Mouse (Mus musculus): ENCODE measurements around the gene Cfap58. TPM values are rescaled to one million over a fixed set of nuclear protein-coding genes. Genes with fewer than 3 reads are reported as not detected.
A peak's percentile ranks its signal among the peaks of the same experiment; 100 is the strongest.

Gene Cfap58
- polyA plus RNA-seq, 1 experiment from 2014 or later, result 0.18 TPM

DNA sequence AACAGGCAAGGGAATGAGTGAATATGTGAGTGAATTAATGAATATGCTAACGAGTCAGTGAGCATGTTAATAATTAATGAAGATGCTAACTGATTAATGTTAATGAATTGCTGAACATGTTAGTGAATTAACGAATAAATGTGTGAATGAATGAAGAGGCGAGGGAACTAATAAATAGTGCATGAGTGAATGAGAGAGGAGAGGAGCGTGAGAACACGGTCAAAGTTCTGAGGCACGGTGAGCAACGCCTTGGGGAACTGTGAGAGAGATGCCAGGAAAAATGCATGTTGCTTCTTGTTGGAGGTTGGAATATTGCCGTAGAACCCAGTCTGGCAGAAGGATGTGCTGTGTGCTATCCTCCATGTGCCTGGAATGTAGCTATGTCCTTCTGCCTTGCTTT is 33.6 kb downstream of the Cfap58 start:
- no peak for DNase-seq (ENCODE audit: low spot score)

DNA sequence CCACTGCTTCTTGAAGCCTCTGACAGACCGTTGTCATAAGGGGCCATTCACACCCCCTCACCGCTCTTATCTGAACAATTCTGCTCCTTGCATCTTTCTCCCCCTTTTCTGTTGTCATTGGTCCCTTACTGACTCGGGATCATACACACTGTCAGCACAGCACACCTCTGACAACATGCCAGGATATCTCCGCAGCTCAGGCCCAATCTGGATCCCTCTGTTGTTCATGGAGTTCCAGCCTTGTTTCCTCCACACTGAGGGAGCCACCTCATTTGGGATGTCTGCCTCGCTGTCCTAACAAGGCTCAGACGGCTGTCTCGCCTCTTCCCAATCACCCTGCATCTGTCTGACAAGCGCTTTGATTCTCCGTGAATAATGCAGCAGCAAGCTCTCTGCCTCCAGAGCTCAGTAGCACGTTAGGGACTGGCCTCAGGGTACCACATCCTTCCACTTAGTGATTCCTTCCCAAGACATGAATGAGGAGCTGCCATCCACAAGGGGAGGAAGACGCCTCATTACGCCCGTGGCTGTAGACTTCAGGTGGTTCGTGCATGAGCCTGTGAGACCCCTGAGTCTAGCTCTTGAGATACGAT is 40.7 kb downstream of the Cfap58 start:
- no peak for DNase-seq (ENCODE audit: low spot score)

DNA sequence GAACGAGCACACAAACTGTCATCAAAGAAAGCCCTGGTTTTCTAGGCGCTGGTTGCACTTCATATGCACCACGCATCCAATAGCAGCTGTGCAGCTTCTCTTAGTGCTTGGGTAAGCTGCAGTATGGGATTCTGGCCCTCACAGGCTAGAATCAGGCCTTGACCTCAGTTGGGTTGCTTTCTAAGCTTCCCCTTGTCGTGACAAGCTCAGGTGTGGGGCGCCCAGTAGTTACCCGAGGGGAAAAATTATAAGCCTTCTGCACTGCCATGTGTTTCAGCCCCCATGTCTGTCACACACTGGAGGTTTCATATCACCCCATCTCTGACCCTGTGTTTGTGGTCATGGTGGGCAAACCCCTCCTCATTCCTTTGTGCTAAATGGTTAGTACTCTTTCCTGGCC is 42.0 kb downstream of the Cfap58 start:
- no peak for DNase-seq (ENCODE audit: low spot score)

DNA sequence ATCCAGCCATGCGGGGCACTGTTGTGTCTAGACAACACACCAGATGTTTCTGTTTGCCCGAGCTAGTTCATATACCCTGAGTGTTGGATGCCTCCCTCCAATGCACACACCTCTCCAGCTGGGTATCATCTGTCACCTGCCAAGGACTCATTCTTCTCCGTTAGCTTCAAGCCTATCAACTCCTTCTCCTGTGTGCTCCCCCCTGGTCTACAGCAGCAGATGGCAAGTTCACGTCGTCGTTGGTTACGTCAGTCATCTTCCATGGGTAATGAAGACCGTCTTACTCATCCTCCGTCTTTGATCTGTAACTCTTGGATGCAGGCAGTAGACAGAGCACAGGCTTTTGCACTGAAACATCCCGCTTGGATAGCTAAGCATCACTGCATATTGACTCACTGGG is 42.8 kb downstream of the Cfap58 start:
- DNase-seq (ENCODE audit: low spot score), result no peak

DNA sequence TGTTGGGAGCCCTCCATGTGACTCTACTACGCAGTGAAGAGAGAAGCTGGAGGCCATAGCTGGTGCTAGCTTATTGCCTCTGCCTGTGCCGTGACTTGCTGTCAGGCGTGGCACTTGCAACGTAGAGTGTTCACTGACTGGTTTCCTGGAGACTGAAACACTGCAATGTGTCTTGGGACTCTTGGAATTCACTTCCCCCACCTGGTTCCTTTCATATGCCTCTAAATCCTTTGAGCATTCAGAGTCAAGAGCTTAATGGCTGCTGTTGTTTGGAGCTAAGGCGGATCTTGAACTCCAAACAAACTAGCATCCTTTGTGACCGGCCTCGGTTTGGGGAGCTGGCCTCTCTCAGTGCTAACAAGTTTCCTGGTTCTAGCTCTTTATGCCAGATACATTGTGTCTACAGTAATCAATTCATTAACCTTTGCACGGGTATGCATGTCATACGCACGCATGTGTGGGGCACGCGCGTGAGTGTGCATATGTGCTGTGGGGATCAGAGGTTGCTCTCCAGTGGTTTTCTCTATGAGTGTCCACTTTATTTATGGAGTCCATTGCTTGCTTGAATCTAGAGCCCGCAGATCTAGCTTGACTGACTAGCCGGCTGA is 48.2 kb downstream of the Cfap58 start:
- no peak for DNase-seq (ENCODE audit: low spot score)

DNA sequence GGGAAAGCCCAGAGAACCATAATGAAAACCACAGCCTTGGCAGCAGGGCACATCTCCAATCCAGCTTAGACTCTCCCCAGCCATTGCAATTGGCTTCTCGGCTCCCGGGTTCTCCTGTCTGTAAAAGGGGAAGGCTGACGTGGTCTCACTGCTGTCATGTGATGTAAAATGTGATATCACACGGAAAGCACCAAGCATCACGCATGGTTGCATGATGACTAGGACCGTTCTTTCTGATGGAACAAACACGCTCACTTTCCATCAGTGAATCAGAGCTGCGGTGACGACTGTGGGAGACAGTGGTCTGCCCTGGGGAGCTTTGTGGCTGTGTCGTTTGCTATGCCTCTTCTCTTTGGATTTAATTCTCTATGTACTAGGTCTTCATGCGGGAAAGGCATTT is 50.5 kb downstream of the Cfap58 start:
- no peak for DNase-seq (ENCODE audit: low spot score)

DNA sequence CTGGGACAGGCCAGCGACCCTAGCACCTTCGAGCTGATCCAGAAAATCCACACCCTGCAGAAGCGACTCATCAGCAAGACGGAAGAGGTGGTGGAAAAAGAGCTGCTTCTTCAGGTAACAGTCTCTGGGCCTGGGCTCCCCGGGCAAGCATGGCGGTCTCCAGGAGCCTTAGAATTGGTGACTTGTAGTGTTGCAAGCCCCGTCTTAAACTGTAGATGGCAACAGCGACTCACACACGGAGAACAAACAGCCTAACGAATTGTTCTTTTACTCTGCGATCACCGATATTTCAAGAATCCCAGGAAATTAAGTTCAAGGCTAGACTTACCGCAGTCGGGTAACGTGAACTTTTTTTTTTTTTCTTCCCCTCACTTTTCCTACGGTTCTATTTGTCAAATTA is 51.0 kb downstream of the Cfap58 start:
- DNase-seq (ENCODE audit: low spot score), result peak; percentile 5

DNA sequence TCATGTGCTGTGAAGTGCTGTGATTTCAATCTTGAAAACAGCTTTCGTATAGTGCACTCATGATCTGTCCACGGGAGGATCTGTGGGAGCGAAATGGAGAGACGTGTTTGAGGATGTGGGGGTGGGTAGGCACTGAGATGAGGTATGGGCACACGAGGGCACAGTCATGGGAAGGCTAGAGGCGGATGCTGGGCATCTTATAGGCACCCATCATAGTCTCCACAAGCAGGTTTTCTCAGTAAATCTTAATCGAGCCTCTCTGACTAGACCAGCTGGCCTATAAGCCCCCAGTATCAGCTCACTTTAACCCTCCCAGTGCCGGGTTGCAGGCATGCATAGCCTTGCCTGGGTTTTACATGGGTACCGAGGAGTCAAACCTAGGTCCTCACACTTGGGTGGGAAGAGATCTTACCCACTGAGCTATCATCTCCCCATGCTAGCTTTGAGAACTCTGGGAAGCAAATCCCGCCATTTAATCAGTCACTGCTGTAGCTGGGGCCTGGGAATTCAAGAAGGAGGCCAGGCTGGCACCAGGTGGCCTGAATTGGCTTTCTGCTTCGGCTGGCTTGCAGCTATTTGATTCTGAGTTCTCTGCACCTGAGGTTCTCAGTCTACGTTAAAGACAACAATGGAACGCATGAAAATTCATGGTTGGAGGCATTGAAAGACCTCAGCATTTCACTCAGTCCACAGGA is 51.6 kb downstream of the Cfap58 start:
- no peak for DNase-seq (ENCODE audit: low spot score)

DNA sequence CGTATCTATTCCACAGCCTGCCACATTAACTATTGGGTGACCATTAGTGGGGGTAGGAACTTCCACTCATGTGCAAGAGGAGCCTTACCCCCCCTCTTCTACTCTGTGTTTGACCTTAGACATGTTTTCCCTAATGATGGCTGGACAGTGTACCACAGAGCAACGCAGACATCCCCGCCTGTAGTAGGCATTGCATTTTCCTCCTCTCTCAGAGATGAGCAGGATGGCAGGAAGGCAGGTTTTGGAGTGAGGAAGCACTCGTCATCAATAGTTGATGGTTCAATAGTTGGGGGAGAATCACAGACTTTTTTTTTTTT is 52.1 kb downstream of the Cfap58 start:
- no peak for DNase-seq (ENCODE audit: low spot score)

DNA sequence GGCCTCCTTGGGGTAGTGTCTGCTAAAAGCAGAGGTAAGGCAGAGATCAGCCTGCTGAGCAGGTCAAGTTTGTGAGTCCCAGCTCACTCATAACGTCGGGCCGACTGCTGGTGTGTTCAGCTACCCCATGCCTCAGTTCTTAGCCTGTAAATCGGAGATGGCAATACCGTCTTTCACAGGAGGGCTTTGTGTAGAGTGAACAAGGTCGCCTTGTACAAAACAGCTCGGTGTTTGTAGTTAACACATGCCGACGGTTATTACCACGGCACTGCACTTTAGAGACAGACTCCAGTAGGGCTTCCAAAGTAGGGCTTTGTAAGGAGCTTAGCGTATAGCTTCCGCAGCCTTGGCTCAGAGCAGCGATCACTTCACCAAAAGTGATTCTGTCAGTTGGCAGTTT is 63.8 kb downstream of the Cfap58 start:
- no peak for DNase-seq (ENCODE audit: low spot score)

DNA sequence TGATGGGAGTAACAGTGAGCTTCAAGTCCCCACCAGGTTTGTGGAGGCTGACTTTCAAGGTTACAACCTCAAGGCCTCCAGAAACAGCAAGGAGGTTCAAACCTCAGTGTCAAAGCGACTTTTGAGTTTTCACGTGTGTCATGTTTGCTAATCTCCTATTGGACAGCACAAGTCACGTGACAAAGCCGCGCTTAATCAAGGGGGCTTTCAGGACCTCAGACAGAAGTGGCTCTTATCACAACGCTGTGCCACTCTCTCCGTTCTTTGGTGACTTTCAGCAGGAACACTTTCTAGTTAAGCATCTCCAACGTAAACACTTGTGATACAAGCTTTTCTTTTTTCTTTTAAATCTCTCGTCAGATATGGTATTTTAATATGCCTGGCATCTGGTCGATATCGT is 64.3 kb downstream of the Cfap58 start:
- no peak for DNase-seq (ENCODE audit: low spot score)

DNA sequence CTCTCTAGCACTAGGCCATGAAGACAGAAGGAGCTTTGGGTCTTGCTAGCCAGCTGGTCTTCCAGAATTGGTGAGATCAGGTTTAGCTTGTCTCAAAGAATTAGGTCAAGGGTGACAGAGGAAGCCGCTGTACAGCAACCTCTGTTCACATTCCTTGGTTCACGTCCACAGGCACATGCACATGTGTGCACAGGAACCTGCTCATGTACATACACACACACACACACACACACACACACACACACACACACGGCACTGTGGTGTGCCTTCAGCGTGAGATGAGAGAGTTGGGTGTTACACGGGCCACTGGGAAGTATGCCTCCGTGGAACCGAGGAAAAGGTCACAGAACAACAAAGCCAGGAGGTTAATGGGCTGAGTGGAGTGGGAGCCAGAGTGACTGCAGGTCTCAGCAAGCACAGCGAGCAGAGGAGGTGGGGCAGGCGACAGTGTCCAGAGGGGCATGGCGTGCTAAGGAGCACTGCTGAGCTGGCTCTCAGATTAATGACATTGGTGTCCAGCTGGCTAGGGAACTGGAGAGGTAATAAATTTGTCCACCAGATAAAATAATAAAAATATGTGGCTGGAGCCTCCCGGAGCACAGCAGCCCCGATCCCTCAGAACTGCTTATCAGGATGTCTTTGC is 71.4 kb downstream of the Cfap58 start:
- DNase-seq (ENCODE audit: low spot score), result no peak

DNA sequence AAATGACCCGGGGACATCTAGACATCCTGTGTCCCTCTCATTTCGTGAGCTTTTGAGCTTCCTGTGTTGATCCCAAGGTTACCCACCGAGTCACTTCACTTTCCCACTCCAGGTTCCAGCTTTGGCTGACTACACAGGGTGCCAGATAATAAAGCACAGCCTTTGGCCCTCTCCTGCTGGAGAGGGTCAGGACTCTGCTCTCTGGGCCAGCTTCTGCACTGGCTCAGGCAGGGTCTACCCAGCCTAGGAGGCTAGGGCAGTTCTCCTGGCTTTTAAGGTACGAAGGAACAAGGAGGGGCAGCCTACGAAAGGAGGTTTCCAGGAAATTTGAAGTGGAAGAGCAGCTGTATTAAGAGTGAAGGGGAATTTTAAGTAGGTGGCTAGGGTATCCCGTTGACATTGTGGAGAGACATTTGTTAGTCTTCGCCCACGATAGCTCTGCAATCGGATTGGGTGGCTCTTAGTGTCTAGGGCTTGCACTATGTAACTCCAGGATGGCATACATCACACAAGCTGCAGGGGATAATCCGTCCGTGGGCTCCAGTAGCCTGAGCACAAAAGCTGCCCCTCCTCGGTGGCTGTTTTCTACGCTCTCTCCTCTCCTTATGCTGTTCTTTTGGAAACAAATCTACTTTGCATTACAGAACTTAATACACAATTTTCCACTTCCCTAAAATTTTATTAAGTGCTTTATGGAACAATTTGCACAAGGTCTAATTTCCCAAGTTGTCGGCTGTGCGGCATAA is 72.3 kb downstream of the Cfap58 start:
- no peak for DNase-seq (ENCODE audit: low spot score)

DNA sequence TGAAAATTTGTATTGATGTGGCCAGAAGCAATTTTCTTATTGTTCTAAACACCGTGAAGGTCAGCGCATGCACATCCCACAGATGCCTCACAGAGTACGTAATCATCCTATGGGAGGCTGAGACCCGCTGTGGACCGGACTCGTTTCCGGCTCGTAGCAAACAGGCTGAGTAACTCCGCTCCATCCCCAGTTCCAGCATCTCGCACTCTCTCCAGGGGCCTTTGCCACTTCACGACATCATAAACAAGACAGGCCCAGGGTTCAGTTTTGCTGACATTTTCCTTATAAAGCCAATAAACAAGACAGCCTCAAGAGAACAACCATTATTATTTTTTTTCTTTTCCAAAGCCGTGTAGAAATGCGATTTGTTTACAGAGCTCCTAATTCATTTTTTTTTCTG is 82.6 kb downstream of the Cfap58 start:
- no peak for DNase-seq (ENCODE audit: low spot score)

DNA sequence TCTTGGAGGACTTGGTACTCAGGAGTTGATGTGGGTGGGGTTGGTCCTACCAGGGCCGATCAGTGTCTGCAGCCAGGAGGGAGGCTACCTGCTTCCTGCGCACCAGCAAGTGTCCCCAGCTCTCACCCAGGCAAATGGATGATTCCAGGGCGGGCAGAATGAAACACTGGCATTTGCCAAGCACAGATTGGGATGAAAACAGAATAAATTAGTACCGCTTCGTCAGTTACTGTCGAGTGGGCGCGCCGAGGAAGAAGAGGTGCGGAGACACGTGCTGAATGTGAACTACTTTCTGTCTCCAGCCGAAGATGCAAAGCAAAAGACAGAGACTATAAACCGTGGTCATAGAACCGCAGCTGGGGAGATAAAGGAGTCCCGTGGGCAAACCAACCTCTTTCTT is 84.0 kb downstream of the Cfap58 start:
- peak; percentile 8 for DNase-seq (ENCODE audit: low spot score)

DNA sequence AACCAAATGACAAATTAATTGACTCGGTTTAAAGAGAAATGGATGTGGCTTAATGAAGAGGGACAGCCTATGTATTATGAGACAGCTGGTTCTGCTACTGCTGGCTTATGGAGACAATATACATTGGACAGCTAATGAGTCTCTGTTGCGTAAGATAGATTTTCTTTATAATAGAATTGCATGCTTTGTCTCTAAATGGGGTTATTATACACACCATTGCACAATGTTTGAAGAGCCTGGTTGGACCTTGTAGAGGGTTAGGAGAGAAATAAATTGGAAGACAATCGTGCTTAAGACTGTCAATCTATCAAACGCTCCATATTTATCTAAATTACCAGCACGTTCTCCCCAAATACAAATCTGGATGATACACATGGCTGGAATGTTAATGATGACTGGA is 85.3 kb downstream of the Cfap58 start:
- DNase-seq (ENCODE audit: low spot score), result no peak

DNA sequence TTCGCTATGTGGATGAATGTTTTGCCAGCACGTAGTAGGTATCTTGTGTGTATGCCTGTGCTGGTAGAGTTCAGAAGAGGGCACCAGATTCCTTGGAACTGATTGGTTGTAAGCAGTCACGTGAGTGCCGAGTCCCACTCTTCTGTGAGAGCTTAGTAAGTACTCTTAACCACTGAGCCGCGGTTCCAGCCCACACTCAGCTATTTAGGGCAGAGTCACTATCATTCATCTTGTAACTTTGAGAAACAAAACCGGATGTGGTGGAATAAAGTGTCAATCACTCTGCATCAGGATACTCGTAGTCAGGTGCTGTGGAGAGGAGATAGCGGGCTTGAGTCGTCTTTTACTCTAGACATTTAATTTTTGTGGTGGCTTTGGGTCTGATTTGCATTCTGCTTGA is 86.3 kb downstream of the Cfap58 start:
- DNase-seq (ENCODE audit: low spot score), result peak; percentile 86

DNA sequence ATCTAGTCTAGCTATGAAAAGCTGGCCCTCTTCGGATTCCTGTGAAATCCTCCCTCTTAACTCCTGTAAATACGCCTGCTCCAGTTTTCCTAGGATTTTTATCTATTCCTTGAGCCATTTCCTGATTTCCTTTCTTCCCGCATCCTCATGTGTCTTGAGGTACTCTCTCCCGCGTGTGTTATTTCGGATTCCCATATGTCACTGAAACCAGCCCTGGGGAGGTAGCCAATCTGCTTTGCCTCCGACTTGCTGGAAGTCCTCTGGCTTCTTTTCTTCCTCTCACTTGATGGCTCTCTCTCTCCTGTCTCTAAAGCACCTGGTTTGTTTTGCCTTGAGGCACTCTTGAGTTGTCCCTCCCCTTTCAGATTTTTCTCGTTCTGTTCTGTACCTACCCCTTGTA is 87.9 kb downstream of the Cfap58 start:
- DNase-seq (ENCODE audit: low spot score), result no peak

DNA sequence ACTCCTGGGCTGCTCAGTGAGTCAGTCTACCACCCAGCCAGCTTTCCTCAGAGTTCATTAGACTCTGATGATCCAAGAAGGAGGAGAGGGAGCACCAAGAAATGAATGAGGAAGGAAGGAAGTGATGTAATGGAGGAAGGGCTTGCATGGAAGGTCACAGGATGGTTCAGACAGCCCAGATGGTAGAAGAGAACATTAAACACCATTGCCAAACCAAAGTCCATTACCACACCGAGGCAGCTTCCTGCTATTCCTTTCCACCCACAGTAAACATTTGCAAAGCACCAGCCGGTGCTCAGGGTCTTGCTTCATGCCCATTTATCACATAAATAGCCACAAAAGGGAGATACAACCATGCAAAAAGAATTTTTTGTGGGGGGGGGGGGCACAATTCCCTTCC is 89.4 kb downstream of the Cfap58 start:
- no peak for DNase-seq (ENCODE audit: low spot score)

DNA sequence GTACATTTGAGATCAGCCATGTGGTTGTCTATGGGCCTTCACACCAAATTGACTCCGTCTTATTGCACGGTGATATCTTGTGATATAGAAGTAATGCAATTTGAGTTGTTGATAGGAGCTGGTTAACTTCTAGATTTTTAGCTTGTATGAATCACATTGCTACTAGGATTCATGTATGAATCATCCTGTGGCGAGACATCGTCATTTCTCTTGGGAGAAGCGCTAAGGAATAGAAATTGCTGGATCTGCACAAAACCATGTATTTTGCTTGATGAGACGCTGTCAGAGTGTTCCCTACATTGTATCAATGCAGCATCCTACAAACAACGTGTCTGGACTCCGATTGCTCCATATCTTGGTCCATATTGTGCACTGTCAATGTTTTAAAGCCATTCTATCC is 102.1 kb downstream of the Cfap58 start:
- DNase-seq (ENCODE audit: low spot score), result no peak

DNA sequence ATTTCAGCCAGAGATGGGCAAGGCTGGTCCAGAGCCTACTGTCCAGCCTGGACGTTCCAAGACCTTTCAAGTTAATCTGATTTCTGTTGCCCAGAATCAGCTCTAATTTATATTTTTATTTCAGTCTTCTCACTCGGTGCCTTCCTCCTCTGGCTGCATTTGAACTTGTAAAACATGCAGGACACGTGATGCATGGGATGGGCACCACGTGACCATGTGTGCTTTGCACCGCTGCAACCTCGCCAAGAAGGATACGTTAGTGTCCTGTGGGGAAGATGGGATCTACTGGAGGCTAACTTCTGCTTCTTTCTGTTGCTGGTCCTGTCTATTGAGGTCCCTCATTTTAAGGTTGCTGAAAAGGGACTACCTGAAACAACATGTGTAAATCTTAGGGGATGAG is 109.8 kb downstream of the Cfap58 start:
- no peak for DNase-seq (ENCODE audit: low spot score)

DNA sequence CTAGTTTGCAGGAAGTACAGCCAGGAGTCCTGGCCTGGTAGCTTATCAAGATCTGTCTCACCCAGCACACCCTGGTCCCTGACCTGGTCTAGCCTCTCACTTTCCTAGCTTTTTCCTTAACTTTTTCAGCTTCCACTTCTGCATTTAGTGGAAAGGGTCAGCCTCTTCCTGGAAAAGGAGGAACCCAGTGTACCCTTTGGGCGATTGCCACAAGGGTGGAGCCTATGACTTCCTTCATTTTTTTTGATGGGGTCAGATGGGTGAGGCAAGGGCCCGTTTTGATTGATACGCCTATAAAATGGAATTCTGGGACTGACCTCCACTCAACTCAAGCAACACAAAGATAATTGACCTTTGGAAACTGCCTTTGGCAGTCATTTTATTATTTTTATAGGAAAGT is 111.9 kb downstream of the Cfap58 start:
- no peak for DNase-seq (ENCODE audit: low spot score)

All from thymus, postnatal 0 days (tissue).